Mouse (Mus musculus): ENCODE results near the gene Ass1.
"Not testable (repeated sequence)": the region's sequence is repeated elsewhere in the genome, so short reads cannot be mapped to it uniquely, and the experiment has no call there.

The Ass1 gene

DNA sequence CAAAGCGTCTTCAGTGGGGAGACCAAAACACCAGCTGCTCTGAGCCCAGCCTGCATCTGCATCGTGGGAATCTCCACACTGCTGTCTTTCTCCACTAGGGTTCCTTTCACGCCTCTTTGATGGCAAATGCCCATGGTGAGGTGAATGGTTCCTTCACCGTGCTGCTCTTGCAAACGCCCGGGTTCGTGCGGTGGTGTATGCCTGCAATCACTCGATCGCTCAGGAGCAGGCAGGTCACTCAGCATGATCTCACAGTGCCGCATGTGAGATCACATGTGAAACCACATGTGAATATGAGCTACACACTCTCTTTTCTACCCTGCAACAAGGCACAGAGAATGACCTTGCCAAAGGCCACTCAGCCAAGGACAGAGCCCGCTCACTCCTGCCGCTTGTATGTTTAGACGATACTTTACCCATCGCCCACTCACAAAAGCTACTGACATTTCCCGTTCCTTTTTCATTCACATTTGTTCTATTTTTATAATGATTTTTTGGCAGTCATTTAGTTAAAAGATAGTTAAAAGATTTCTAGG is 51.9 kb downstream of the Ass1 start:
- intact Hi-C loops (cut with DNase I), result no loop called here

DNA sequence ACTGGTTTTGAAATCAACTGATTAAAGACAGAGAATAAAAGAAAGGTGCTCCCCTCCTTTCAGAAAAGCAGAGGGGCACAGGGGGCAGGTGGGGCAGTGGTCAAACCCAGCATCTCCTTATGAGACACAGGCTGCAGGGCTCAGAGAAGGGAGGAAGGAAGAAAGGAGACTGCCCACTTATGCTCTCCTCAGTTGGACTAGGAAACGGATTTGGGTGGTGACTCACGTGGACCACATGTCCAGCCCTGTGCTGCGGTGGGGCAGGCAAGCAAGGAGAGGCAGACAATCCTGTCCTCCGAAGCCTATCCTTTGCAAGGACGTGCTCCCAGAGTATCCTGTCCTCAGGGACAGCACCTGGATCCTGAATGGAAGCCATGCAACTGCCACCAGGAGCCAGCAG is 54.6 kb downstream of the Ass1 start:
- intact Hi-C loops (cut with DNase I), result no loop called here

DNA sequence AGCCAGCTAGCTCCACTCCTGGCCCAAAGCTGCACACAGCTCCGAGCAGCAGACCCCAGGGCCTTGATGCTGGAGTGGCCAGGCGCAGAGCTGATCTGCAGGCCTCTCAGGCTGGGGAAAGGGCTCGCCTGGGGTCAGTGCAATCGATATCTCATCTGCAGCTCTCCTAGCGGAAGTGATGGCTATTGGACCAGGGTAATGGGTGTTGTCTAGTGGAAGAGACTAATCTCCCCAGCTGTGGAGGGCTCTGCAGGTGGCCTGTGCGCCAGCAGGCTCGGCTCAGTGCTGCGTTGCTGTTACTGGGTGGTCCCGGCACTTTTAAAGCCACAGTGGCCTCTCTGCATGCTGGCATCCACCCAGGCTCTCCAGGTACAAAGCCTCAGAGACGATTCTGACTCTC is 55.8 kb downstream of the Ass1 start:
- intact Hi-C loops (cut with DNase I), result no loop called here

DNA sequence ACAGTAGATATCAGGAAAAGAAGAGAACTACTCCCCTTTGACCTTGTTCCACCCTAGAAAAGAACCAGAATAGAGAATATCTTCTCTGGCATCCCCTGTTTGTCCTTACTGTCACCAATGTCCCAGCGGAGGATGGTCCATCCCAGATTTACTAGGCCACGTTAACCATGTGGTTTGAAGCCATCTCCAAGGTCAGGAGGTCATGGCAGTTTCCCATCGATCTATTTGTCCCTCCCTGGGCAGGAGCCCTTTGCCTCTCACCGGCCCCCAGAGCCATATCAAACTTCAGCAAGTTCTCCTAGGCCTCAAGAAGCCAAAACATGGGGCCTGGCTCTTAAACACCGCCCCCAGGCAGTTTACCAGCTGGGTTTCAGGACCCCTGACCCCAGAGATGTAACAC is 60.2 kb downstream of the Ass1 start:
- intact Hi-C loops (cut with DNase I), result no loop called here

DNA sequence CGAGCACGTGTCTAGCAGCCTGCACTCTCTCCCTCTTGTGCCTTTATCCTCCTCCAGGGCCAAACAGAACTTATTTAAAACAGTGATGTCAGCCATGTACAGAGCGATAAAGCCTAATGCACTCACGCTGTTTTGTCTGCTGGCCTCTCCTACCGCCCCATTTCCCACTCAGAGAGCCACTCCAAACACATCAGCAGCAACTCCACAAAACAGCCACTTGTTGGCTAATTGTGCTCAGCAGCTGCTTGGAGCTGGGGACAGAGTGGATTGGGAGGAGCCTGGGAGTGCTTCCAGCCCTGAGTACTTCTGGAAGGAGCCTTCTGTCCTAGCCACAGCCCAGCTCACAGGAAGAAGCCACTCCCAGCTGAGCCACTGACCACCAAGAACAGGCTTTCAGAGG is 67.0 kb downstream of the Ass1 start:
- intact Hi-C loops (cut with DNase I), result no loop called here

DNA sequence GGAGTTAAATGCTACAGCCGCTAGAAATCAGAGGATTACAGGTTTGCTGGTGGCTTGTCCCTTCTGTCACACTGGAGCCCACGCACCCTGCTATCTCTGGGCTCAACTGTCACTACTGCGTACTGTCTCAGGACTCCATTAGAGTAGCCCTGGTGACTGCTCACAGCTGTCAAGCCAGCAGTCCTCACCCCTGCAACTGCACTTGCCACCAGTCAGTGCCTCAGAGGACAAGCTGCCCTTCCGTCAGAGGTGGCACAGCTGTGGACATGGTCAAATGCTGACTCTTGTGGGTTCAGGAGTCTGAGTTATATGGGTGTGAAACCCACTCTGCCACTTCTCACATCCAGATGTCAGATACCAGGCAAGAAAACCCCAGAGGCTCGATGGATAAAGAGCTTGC is 68.7 kb downstream of the Ass1 start:
- intact Hi-C loops (cut with DNase I), result no loop called here

DNA sequence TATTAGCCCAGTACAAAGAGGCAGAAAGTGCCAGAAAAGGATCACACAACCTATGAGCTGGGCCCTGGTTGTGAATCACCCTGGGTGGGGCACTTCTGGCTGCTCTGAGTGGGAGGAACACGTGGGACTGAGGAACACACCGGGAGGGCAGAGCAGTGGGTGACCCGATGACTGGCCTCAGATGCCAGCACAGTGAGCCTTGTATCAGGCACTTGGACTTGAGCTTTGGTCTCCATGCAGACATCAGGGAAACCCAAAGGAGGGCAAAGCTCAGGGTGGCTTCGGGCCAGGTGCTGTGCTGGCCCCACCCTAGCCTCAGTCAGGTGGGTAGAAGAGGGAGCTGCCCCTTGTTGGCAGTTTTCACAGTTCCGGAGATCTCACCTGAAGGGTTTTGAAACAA is 71.6 kb downstream of the Ass1 start:
- intact Hi-C loops (cut with DNase I), result no loop called here

DNA sequence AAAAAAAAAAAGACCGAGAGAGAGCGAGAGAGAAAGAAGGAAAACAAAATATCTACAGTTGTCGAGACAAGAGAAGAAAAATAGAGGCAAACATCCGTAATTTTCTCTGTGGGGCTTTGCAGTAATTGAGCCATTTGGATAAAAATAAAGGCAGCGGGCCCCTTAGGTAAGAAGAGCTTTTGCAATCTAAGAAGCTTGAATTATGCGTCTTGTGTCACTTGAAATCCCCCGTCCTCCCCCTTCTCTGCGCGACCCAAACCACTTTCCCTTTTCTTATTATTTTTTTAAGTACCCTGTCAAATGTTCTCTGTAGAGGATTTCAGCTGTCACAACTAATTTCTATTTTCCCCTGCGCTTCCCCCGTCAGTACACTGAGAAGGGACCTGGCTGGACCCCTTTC is 77.7 kb downstream of the Ass1 start:
- intact Hi-C loops (cut with DNase I), result no loop called here

DNA sequence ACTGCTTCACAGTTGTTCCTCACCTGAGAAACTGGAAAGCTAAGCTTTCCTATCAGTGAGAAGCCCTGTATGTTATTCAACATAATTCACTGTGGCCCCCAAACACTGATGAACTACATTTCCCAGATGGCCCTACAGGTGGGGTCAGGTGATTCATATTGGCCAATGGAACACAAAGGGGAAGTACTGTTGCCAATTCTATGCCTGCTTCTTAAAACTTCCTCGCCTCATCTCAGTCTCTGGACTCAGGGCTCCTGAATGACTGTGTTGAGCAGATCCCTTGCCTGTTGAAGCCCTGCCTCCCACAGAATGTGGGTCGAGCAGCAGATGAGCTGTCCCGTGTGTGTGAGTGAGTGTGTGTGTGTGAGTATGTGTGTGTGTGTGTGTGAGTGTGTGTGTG is 80.5 kb downstream of the Ass1 start:
- intact Hi-C loops (cut with DNase I), result no loop called here

DNA sequence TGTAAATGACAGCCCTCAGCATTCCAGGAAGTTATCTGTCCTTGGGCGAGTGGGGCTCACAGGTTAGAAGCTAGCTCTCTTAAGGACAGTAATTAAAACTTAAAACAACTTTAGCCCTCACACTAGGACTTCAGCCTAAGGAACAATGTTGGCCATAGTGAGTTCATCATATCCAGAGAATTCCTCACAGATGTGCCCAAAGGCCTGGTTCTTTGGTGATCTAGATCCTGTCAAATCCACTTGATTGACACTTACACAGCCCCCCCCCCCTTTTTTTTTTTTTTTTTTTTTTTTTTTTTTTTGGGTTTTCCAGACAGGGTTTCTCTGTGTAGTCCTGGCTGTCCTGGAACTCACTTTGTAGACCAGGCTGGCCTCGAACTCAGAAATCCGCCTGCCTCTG is 81.3 kb downstream of the Ass1 start:
- intact Hi-C loops (cut with DNase I), result not testable (repeated sequence)

DNA sequence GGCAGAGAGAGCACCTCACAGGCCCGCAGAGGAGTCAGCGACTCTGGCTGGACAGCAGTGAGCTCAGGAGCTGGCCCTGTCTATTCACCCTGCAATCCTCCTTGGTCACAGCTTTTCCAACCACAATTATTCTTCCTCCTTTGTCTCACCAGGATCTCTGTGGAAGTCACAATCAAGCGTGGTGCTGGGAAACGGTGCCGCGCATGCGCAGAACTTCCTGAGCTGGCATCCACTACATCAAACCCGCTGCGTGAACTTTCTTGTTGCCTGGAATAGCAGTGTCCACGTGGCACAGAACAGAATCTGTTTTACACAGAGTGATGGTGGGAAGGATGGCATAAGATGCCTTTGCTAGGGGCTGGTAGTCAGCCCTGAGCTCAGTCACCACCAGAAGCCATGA is 82.0 kb downstream of the Ass1 start:
- intact Hi-C loops (cut with DNase I), result no loop called here

DNA sequence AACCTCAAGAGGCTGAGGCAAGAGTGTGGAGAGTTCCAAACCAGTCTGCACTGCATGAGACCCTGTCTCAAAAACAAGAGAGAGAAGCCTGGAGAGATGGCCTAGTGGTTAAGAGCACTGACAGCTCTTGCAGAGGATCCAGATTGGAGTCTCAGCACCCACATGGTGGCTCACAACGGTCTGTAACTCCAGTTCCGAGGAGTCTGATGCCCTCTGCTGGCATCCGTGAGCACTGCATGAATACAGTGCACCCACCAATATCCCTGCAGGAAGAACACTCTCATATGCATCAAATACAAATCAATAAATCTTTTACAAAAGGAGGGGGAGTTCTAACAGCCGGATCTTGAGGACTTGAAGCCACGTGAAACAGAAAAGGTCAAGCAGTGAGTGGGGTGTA is 84.6 kb downstream of the Ass1 start:
- intact Hi-C loops (cut with DNase I), result loop anchor here (5.0 kb wide), 1 partner anchor 67 kb away; no protein-coding TSS in a partner anchor
